12 mouse cellular contexts compared by ENCODE assay signal in genomic region chr10:20040116-20040515, GRCm38 (mm10).
A peak's percentile ranks its signal among the peaks of the same experiment; 100 is the strongest.
DNase-seq lines count a peak whose midpoint lies in the region; ATAC-seq lines count a peak whose summit lies in the region.
"Had no signal": no experiment of that assay in that cellular context is flagged by ENCODE, and none has a peak within 500 bp of the region (broad histone marks: within the 10 kb centered on the region; RNA-seq: fewer than 3 reads in every experiment).

No protein-coding gene starts in this region.

- H3K4me3 ChIP-seq in hindbrain, embryonic 10.5 days, result no peak overlapping the region
- H3K4me3 ChIP-seq in hindbrain, embryonic 13.5 days, result no peak overlapping the region
- H3K4me3 ChIP-seq: forebrain, embryonic 13.5 days; liver, embryonic 13.5 days had no signal

- no peak overlapping the region for H3K9ac ChIP-seq in hindbrain, embryonic 13.5 days
- H3K9ac ChIP-seq: forebrain, embryonic 13.5 days; liver, embryonic 13.5 days had no signal

- WGBS in hindbrain, embryonic 10.5 days, result 45% methylated on average over 7 of the region's 7 CpGs
- 38% methylated on average over 7 of the region's 7 CpGs for WGBS in hindbrain, embryonic 13.5 days

- no peaks in the 10 kb centered on the region for H3K27me3 ChIP-seq in hindbrain, embryonic 10.5 days (ENCODE audit: insufficient read depth, poor library complexity, severe bottlenecking)
- no peaks in the 10 kb centered on the region; the same call in 1 of the 2 replicates for H3K27me3 ChIP-seq in hindbrain, embryonic 13.5 days
- H3K27me3 ChIP-seq: forebrain, embryonic 13.5 days; liver, embryonic 13.5 days had no signal

- no peaks in the 10 kb centered on the region for H3K9me3 ChIP-seq in hindbrain, embryonic 10.5 days
- no peaks in the 10 kb centered on the region for H3K9me3 ChIP-seq in hindbrain, embryonic 13.5 days
- H3K9me3 ChIP-seq: forebrain, embryonic 13.5 days; liver, embryonic 13.5 days had no signal

- H3K36me3 ChIP-seq in hindbrain, embryonic 10.5 days, result no peaks in the 10 kb centered on the region
- H3K36me3 ChIP-seq in hindbrain, embryonic 13.5 days, result no peaks in the 10 kb centered on the region
- H3K36me3 ChIP-seq: liver, embryonic 13.5 days had no signal

- H3K4me2 ChIP-seq in hindbrain, embryonic 13.5 days, result no peak overlapping the region
- H3K4me2 ChIP-seq: forebrain, embryonic 13.5 days; liver, embryonic 13.5 days had no signal

- H3K27ac ChIP-seq in hindbrain, embryonic 10.5 days, result no peak overlapping the region
- H3K27ac ChIP-seq in hindbrain, embryonic 13.5 days, result no peak overlapping the region
- H3K27ac ChIP-seq: forebrain, embryonic 13.5 days; liver, embryonic 13.5 days had no signal

- DNase-seq in hindbrain, embryonic 10.5 days (ENCODE audit: low spot score), result peak; percentile 7
- peak; percentile 57 for DNase-seq in adipocyte (ENCODE audit: low spot score)
- DNase-seq in kidney, postnatal 4 days, result peak; percentile 33 to 48
- no peak for DNase-seq in cerebellum, postnatal 14 days
- DNase-seq in frontal cortex, postnatal 36 days (ENCODE audit: low spot score in 2 of 2), result no peak
- DNase-seq: liver, embryonic 13.5 days; right cerebral cortex, adult 18-20 months had no signal

- ATAC-seq in hindbrain, embryonic 13.5 days (ENCODE audit: low FRiP score), result no peak
- ATAC-seq in granulocyte monocyte progenitor cell, adult 5-6 weeks (replicated peaks; ENCODE audit: poor library complexity, severe bottlenecking), result 0 out of 2 replicates have a peak, but pooled peaks have one; percentile 29
- ATAC-seq in erythroid progenitor cell, adult 5-6 weeks (replicated peaks; ENCODE audit: low FRiP score, poor library complexity, severe bottlenecking), result no peak
- ATAC-seq: forebrain, embryonic 13.5 days; midbrain, embryonic 16.5 days had no signal

- peaks cover 3% of the 10 kb centered on the region; the same call in 1 of the 2 replicates for H3K4me1 ChIP-seq in hindbrain, embryonic 10.5 days (replicated peaks)
- peaks cover 3% of the 10 kb centered on the region; the same call in 1 of the 2 replicates for H3K4me1 ChIP-seq in hindbrain, embryonic 13.5 days (replicated peaks)
- H3K4me1 ChIP-seq: forebrain, embryonic 13.5 days had no signal

Comparison
In these comparisons a context has a peak if more than half of its experiments do, and no peak if none do; other contexts are left out.
1. DNase-seq: peak in hindbrain, embryonic 10.5 days (single experiment), adipocyte (single experiment) and kidney, postnatal 4 days (2 of 2); none in cerebellum, postnatal 14 days (0 of 2) and frontal cortex, postnatal 36 days (0 of 2).